Mouse (Mus musculus): ENCODE measurements around the gene Proser3. TPM values are rescaled to one million over a fixed set of nuclear protein-coding genes. Genes with fewer than 3 reads are reported as not detected.

Gene Proser3
- total RNA-seq, 2 experiments from 2014 or later: 7.6 to 10.1 TPM

- no peak for DNase-seq
- intact Hi-C loops (cut with DNase I): loop anchor here (10.0 kb wide), 1 partner anchor 159 kb away; no protein-coding TSS in a partner anchor
Observed at GRCm38 (mm10) chr7:30493401-30493931, 58.6 kb downstream of the Proser3 start, which contains the start of gene Prodh2. Gene Prodh2 (plus strand): TSS chr7:30493622.

GRCm38 (mm10) chr7:30492765-30493164 lies 59.3 kb downstream of the Proser3 start:
- intact Hi-C loops (cut with DNase I): loop anchor here (10.0 kb wide), 1 partner anchor 158 kb away; no protein-coding TSS in a partner anchor
- DNase-seq: peak; percentile 89

- DNase-seq: no peak
- intact Hi-C loops (cut with DNase I): loop anchor here (10.0 kb wide), 1 partner anchor 156 kb away; no protein-coding TSS in a partner anchor
Observed at GRCm38 (mm10) chr7:30490957-30491307, 61.2 kb downstream of the Proser3 start.

GRCm38 (mm10) chr7:30490251-30490956 lies 61.7 kb downstream of the Proser3 start:
- intact Hi-C loops (cut with DNase I): loop anchor here (10.0 kb wide), 1 partner anchor 156 kb away; no protein-coding TSS in a partner anchor
- DNase-seq: peak; percentile 57

Small RNA genes within 50 kb of the gene (microRNA-seq; reads per million reads assigned to microRNA genes)
- gene Gm38670 (not detected), gene Mir3569 (1.5 reads per million)

Other genes starting within 250 kb of the Proser3 start
- 10 to 100 TPM; 42.0 to 44.2 TPM for gene Alkbh6, start 243.6 kb downstream of the Proser3 start, total RNA-seq (2021)
- gene Syne4, start 237.5 kb downstream of the Proser3 start, total RNA-seq (2021): 1 to 10 TPM; 6.9 to 8.3 TPM
- under 1 TPM; 0.58 to 0.66 TPM for gene E130208F15Rik, start 230.6 kb downstream of the Proser3 start, total RNA-seq (2021)
- gene Sdhaf1, start 228.4 kb downstream of the Proser3 start, total RNA-seq (2021): 1 to 10 TPM; 7.1 to 7.4 TPM
- gene Lrfn3, start 189.5 kb downstream of the Proser3 start, total RNA-seq (2021): 10 to 100 TPM; 46.3 to 50.7 TPM
- 10 to 100 TPM; 10.4 to 11.0 TPM for gene Tyrobp, start 138.5 kb downstream of the Proser3 start, total RNA-seq (2021)
- not detected for gene Hcst, start 132.4 kb downstream of the Proser3 start, total RNA-seq (2021)
- 1 to 10 TPM; 2.1 to 3.0 TPM for gene Nfkbid, start 130.6 kb downstream of the Proser3 start, total RNA-seq (2021)
- gene Aplp1, start 106.8 kb downstream of the Proser3 start, total RNA-seq (2021): 100 to 1,000 TPM; 739 to 767 TPM
- under 1 TPM; 0.26 to 0.56 TPM for gene Kirrel2, start 94.6 kb downstream of the Proser3 start, total RNA-seq (2021)
- gene Nphs1, start 94.0 kb downstream of the Proser3 start, total RNA-seq (2021): under 1 TPM in 1 of 2 experiments, not detected in 1; 0.08 TPM
- under 1 TPM in 1 of 2 experiments, not detected in 1; 0.66 TPM for gene Prodh2, start 58.7 kb downstream of the Proser3 start, total RNA-seq (2021)
- 100 to 1,000 TPM; 356 to 358 TPM for gene Arhgap33, start 17.2 kb downstream of the Proser3 start, total RNA-seq (2021)
- 1 to 10 TPM; 4.7 to 5.5 TPM for gene Hspb6, start 121 bp downstream of the Proser3 start, total RNA-seq (2021)
- 10 to 100 TPM; 29.6 to 34.6 TPM for gene Lin37, start 7.5 kb upstream of the Proser3 start, total RNA-seq (2021)
- gene U2af1l4, start 11.0 kb upstream of the Proser3 start, total RNA-seq (2021): 10 to 100 TPM; 50.6 to 56.7 TPM
- gene Gm49396, start 11.0 kb upstream of the Proser3 start, total RNA-seq (2021): 1 to 10 TPM; 5.9 to 6.3 TPM
- 10 to 100 TPM; 78.5 to 81.4 TPM for gene Psenen, start 11.3 kb upstream of the Proser3 start, total RNA-seq (2021)
- gene Igflr1, start 13.1 kb upstream of the Proser3 start, total RNA-seq (2021): 1 to 10 TPM; 3.1 to 3.6 TPM
- 10 to 100 TPM; 69.9 to 79.7 TPM for gene Kmt2b, start 36.4 kb upstream of the Proser3 start, total RNA-seq (2021)
- not detected for gene Zbtb32, start 46.6 kb upstream of the Proser3 start, total RNA-seq (2021)
- under 1 TPM; 0.24 to 0.54 TPM for gene Upk1a, start 60.5 kb upstream of the Proser3 start, total RNA-seq (2021)
- gene Cox6b1, start 73.9 kb upstream of the Proser3 start, total RNA-seq (2021): 100 to 1,000 TPM; 573 to 579 TPM
- not detected for gene Etv2, start 83.6 kb upstream of the Proser3 start, total RNA-seq (2021)
- gene Rbm42, start 98.0 kb upstream of the Proser3 start, total RNA-seq (2021): 10 to 100 TPM; 81.9 TPM
- gene Haus5, start 112.7 kb upstream of the Proser3 start, total RNA-seq (2021): 10 to 100 TPM; 12.7 to 13.3 TPM
- not detected for gene Pmis2, start 119.3 kb upstream of the Proser3 start, total RNA-seq (2021)
- gene 2200002J24Rik, start 146.6 kb upstream of the Proser3 start, total RNA-seq (2021): not detected
- 1 to 10 TPM; 4.0 to 5.1 TPM for gene Atp4a, start 159.9 kb upstream of the Proser3 start, total RNA-seq (2021)
- gene Tmem147, start 177.2 kb upstream of the Proser3 start, total RNA-seq (2021): 100 to 1,000 TPM; 130 to 146 TPM
- not detected for gene Gapdhs, start 191.4 kb upstream of the Proser3 start, total RNA-seq (2021)
- gene Sbsn, start 199.2 kb upstream of the Proser3 start, total RNA-seq (2021): 10 to 100 TPM in 1 of 2 experiments, 1 to 10 TPM in 1; 8.5 to 12.2 TPM
- 1 to 10 TPM; 1.4 to 1.7 TPM for gene Dmkn, start 211.5 kb upstream of the Proser3 start, total RNA-seq (2021)
- gene Krtdap, start 235.6 kb upstream of the Proser3 start, total RNA-seq (2021): not detected

All from left cerebral cortex, postnatal 4 days (tissue).